Mouse (Mus musculus): ENCODE results near the gene 4930452B06Rik.

Gene 4930452B06Rik

GRCm38 (mm10) chr14:8536024-8536423 lies 130.0 kb downstream of the 4930452B06Rik start:
- no peak for DNase-seq (ENCODE audit: low read depth, low spot score)

- DNase-seq (ENCODE audit: low read depth, low spot score): no peak
Observed at GRCm38 (mm10) chr14:8525232-8525631, 140.8 kb downstream of the 4930452B06Rik start.

- no peak for DNase-seq (ENCODE audit: low read depth, low spot score)
Observed at GRCm38 (mm10) chr14:8517681-8518080, 148.4 kb downstream of the 4930452B06Rik start.

GRCm38 (mm10) chr14:8514071-8514470 lies 152.0 kb downstream of the 4930452B06Rik start:
- no peak for DNase-seq (ENCODE audit: low read depth, low spot score)

- DNase-seq (ENCODE audit: low read depth, low spot score): no peak
Observed at GRCm38 (mm10) chr14:8511276-8511675, 154.8 kb downstream of the 4930452B06Rik start.

- DNase-seq (ENCODE audit: low read depth, low spot score): no peak
Observed at GRCm38 (mm10) chr14:8510288-8510959, 155.6 kb downstream of the 4930452B06Rik start.

- no peak for DNase-seq (ENCODE audit: low read depth, low spot score)
Observed at GRCm38 (mm10) chr14:8508669-8509068, 157.4 kb downstream of the 4930452B06Rik start.

- DNase-seq (ENCODE audit: low read depth, low spot score): no peak
Observed at GRCm38 (mm10) chr14:8504206-8504605, 161.8 kb downstream of the 4930452B06Rik start.

- DNase-seq (ENCODE audit: low read depth, low spot score): no peak
Observed at GRCm38 (mm10) chr14:8503345-8503744, 162.7 kb downstream of the 4930452B06Rik start.

GRCm38 (mm10) chr14:8502496-8502895 lies 163.5 kb downstream of the 4930452B06Rik start:
- DNase-seq (ENCODE audit: low read depth, low spot score): no peak

GRCm38 (mm10) chr14:8495691-8496090 lies 170.3 kb downstream of the 4930452B06Rik start:
- DNase-seq (ENCODE audit: low read depth, low spot score): no peak

- DNase-seq (ENCODE audit: low read depth, low spot score): no peak
Observed at GRCm38 (mm10) chr14:8494952-8495351, 171.1 kb downstream of the 4930452B06Rik start.

GRCm38 (mm10) chr14:8494260-8494659 lies 171.8 kb downstream of the 4930452B06Rik start:
- DNase-seq (ENCODE audit: low read depth, low spot score): no peak

- no peak for DNase-seq (ENCODE audit: low read depth, low spot score)
Observed at GRCm38 (mm10) chr14:8478098-8478497, 187.9 kb downstream of the 4930452B06Rik start.

- no peak for DNase-seq (ENCODE audit: low read depth, low spot score)
Observed at GRCm38 (mm10) chr14:8477348-8477747, 188.7 kb downstream of the 4930452B06Rik start.

GRCm38 (mm10) chr14:8476606-8477005 lies 189.4 kb downstream of the 4930452B06Rik start:
- DNase-seq (ENCODE audit: low read depth, low spot score): no peak

GRCm38 (mm10) chr14:8475851-8476250 lies 190.2 kb downstream of the 4930452B06Rik start:
- DNase-seq (ENCODE audit: low read depth, low spot score): no peak

GRCm38 (mm10) chr14:8472884-8473283 lies 193.2 kb downstream of the 4930452B06Rik start:
- DNase-seq (ENCODE audit: low read depth, low spot score): no peak

- DNase-seq (ENCODE audit: low read depth, low spot score): no peak
Observed at GRCm38 (mm10) chr14:8464401-8465154, 201.5 kb downstream of the 4930452B06Rik start.

- DNase-seq (ENCODE audit: low read depth, low spot score): no peak
Observed at GRCm38 (mm10) chr14:8462973-8463372, 203.1 kb downstream of the 4930452B06Rik start.

- no peak for DNase-seq (ENCODE audit: low read depth, low spot score)
Observed at GRCm38 (mm10) chr14:8462321-8462909, 203.6 kb downstream of the 4930452B06Rik start.
